Mouse (Mus musculus) adrenal gland, postnatal 10 days (tissue): ENCODE measurements around the gene Gtf2f1. TPM values are rescaled to one million over a fixed set of nuclear protein-coding genes. Genes with fewer than 3 reads are reported as not detected.

Source experiments
- DNase-seq: peaks from one replicate; pipeline ENCODE4 v3.0.0; 2021; ENCODE audit warnings: mixed read lengths
- total RNA-seq, 2 experiments: library from RNA; stranded (reverse); gene quantifications; 2 replicates each; pipeline ENCODE4 v1.2.3; 2021

Gene Gtf2f1
- total RNA-seq, 2 experiments from 2014 or later, result 43.0 to 44.8 TPM

DNA sequence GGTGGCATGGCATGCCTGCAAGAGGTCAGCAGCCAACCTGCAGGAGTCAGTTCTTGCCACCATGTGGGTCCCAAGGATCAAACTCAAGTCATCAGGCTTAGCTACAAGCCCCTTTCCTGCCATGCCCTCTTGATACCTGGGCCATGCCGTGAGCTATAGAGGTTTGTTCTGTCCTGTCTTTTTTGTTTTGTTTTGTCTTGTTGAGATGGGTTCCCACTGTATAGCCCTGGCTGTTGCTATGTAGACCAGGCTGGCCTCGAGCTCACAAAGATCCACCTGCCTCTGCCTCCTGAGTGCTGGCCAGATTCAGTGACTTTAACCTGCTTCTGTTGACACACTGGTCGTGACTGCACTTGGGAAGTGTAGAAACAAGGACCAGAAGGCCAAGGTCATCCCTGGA lies 35.7 kb downstream of the Gtf2f1 start:
- no peak for DNase-seq

DNA sequence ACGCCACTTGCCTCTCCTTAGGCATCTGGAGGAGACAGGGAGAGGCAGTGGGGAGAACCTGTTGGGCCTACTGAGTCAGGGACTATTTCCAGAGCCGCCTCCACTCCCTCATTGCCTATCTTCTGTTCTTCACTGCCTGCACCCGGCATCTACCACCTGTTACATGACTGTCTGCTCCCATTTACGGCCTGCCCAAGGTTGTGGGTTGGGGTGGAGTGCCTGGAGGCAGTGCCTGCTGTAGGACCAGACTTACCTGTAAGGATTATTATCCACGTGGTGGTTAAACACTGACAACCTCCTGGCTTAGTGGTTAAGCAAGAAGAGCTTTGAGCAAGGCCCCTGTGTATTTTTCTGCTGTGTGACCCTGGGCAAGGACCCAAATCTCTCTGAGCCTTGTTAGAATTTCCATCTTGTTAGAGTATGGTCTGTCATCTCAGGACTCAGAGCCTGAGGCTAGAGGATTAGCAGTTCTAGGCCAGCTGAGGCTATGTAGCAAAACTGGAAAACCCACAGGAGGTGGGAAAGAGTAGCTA lies 36.3 kb downstream of the Gtf2f1 start:
- no peak for DNase-seq

DNA sequence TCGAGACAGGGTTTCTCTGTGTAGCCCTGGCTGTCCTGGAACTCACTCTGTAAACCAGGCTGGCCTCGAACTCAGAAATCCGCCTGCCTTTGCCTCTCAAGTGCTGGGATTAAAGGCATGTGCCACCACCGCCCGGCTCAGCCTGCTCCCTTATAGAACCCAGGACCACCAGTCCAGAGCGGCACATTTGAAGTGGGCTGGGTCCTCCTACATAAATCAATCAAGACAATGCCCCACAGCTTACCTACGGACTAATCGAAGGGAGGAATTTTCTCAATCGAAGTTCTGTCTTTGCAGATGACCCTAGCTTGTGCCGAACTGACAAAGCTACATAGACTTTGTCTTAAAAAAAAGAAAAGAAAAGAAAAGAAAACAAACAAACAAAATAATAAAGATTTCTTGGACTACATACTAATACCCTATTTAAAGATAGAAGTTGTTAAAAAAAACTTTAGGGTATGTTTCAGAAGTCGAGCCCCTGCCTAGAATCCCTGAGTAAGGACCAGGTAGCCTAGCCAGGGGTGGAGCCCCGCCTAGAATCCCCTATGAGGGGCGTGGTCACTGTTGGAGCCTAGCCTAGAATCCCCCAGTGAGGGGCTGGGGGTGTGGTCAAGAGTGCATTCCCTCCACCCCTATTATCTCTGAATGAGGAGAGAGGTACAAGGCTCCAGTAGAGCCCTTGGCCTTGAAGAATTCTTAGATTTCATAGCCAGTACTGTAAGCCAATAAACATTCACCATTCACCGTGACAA lies 37.0 kb downstream of the Gtf2f1 start:
- no peak for DNase-seq

DNA sequence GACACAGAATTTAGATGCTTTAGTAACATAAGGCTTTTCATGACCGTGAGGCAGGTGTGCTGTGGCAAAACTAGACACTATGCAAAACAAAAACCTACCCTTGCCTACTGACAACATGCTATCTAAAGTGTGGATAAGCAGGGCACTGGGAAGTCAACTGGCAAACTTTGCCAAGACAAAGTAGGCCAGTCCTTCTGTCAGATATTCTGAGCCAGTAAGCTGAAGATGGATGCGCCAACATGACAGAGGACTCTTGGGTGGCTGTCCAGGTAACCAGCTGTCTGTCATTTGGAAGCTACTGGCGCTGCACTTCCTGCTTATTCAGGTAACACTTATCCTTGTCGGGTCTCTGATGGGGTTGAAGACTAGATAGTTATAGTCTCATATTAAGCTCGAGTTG lies 41.0 kb downstream of the Gtf2f1 start:
- DNase-seq, result no peak

DNA sequence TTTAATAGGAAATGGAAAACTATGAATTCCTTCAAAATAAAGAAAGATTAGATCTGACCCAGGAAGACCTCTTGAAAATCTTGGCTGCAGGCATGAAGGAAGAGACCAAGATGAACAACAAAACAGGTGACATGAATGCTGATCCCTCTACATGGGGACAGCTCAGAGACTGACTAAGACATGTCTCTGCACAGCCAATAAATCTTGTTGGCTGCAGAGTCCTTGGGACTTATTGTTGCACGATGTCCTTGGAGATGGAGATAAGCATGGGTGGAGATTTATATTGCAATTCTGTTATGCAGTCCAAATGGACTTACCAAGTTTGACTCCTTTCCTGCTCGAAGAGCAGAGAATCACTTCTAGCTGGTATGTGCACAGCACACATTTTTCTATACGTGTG lies 41.8 kb downstream of the Gtf2f1 start:
- no peak for DNase-seq

DNA sequence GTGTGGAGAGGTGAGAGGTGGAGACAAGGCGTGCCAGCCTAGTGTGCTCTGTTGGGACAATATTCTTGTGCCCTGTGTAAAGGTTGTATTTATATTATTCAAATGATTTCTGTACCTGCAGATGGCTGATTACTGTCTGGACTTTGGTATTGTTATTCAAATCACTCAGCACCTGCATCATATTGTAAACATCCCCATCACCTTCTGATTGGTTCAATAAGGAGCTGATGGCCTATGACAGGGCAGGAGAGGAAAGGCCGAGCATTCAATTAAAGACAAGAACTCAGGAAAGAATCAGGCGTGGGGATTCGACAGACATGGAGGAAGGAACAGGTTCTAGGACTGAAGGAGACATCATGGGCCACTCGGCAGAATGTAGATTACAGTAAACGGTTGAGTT lies 47.4 kb downstream of the Gtf2f1 start:
- DNase-seq, result no peak

DNA sequence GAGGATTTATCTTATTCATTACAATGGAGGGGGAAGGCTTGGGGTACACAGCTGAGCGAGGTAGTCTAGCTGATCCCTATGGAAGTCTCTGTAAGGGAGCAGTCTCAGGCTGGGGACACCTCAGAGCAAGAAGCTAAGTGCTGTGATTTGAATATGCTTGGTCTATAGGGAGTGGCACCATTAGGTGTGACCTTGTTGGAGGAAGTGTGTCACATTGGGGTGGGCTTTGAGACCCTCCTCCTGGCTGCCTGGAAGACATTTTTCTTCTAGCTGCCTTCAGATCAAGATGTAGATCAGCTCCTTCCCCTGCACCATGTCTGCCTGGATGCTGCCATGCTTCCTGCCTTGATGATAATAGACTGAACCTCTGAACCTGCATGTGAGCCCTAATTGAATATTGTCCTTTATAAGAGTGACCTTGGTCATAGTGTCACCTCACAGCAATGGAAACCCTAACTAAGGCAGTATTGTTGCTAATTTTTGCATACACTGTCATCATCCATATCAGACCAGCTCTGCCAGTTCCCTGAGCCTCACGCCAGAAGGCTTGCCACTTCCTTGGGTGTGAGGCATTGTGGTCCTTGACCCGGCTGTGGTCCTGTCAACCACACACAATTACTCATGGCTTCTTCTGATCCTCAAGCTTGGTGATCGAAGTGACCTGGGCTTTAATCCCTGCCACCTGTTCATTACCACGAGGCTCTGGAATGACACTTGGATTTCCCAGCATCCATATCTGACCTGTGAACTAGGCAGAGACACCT lies 48.3 kb downstream of the Gtf2f1 start:
- DNase-seq, result no peak

DNA sequence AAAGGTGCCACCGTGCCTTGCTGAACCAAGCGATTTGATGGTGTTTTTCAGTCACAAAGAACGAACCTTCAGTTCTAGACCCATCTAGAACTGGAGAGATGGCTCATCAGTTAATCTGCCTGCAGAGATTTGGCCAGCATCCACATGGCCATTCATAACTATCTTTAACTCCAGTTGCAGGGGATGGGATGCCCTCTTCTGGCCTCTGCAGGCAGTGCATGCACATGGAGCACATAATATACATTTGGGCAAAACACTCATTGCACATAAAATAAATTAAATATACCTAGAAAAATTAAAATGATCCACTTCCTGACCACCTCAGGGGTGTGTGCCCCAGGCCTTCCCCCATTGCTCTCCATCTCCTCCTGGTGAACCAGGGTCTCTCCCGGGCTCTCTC lies 49.2 kb downstream of the Gtf2f1 start:
- DNase-seq, result no peak

DNA sequence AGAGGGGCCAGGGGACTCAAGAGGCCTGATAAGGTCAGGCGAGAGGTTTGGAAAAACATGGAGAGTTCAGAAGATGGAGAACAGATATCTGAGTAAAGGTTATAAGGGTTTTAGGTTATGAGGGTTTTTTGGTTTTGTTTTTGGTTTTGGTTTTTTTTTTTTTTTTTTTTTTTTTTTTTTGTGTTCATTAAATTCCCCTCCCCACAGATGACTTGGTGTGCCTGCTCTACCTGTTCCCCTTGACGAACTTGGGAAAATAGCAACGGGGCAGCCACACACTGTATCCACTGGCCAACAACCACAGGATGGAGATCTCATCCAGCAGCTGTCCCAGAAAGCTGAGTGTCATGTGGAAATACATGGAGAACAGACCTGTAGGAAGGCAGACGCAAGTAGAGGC lies 52.4 kb downstream of the Gtf2f1 start:
- no peak for DNase-seq

DNA sequence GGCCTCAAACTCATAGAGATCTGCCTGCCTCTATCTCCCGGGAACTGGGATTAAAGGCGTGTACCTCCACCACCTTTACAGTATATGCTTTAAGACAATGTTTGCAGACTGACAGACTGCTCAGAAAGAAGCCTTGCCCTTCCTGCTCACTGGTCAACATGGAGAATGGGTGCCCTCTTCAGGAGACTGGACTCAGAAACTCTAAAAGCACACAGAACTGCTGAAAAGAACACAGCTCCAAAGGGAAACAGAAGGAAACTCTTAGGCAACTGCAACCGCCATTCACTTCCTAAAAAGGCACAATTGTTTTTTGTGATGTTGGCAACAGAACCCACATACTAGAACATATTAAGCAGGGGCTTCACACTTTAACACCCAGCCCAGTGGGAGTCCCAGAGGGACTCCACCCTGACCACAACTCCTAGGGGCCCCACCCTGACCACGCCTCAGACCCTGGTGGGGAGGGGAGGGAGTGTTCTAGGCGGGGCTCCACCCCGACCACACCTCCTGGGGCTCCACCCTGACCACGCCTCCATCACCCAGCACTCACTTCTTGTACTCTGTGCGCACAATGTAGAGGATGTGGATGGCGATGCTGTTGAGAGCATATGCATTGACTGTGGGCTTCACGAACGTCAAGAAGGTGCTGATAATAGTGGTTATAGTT lies 53.2 kb downstream of the Gtf2f1 start:
- no peak for DNase-seq

DNA sequence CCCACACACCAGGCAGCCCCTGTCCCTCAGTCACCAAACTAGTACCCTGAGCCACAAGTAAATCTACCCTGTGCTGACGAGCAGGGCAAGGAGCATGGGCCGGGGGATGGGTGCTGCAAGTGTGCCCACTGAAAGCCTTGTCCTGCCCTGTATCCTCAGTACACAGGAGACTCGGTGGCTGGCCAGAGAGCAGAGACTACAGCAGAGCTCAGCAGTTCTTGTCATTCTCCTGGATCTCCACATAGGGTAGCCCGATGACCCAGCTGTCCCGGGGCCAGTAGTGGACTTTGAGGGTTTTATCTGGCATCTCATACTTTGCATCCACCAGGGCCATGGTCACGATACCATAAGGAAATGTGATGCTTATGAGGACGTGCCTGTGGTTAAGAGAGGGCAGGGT lies 56.2 kb downstream of the Gtf2f1 start:
- no peak for DNase-seq

Other genes with a start within 250 kb of the Gtf2f1 start
- 10 to 100 TPM; 27.6 to 34.5 TPM for gene Dus3l, start 246.5 kb downstream of the Gtf2f1 start, total RNA-seq
- under 1 TPM; 0.27 to 0.42 TPM for gene Prr22, start 241.0 kb downstream of the Gtf2f1 start, total RNA-seq
- gene Rfx2, start 180.3 kb downstream of the Gtf2f1 start, total RNA-seq, result 1 to 10 TPM; 5.5 to 5.7 TPM
- under 1 TPM in 1 of 2 experiments, not detected in 1; 0.12 TPM for gene Acsbg2, start 136.8 kb downstream of the Gtf2f1 start, total RNA-seq
- gene 1700061G19Rik, start 135.8 kb downstream of the Gtf2f1 start, total RNA-seq, result 1 to 10 TPM; 1.2 to 2.6 TPM
- gene Mllt1, start 75.9 kb downstream of the Gtf2f1 start, total RNA-seq, result 10 to 100 TPM; 27.9 to 33.6 TPM
- not detected for gene Acer1, start 29.2 kb downstream of the Gtf2f1 start, total RNA-seq
- gene Clpp, start 21.0 kb downstream of the Gtf2f1 start, total RNA-seq, result 10 to 100 TPM; 95.9 TPM
- gene Alkbh7, start 13.9 kb downstream of the Gtf2f1 start, total RNA-seq, result 10 to 100 TPM; 63.6 to 68.9 TPM
- gene Pspn, start 11.3 kb downstream of the Gtf2f1 start, total RNA-seq, result under 1 TPM; 0.87 to 0.97 TPM
- gene Gm17949, start 181 bp upstream of the Gtf2f1 start, total RNA-seq, result under 1 TPM; 0.21 to 0.33 TPM
- 10 to 100 TPM; 90.4 to 99.1 TPM for gene Khsrp, start 20.2 kb upstream of the Gtf2f1 start, total RNA-seq
- not detected for gene Slc25a41, start 30.4 kb upstream of the Gtf2f1 start, total RNA-seq
- gene Crb3, start 47.8 kb upstream of the Gtf2f1 start, total RNA-seq, result 1 to 10 TPM; 2.0 to 3.9 TPM
- 100 to 1,000 TPM; 119 to 122 TPM for gene Slc25a23, start 48.6 kb upstream of the Gtf2f1 start, total RNA-seq
- gene Dennd1c, start 67.2 kb upstream of the Gtf2f1 start, total RNA-seq, result 1 to 10 TPM; 3.4 TPM
- gene Tubb4a, start 76.5 kb upstream of the Gtf2f1 start, total RNA-seq, result 10 to 100 TPM; 10.9 to 20.6 TPM
- under 1 TPM; 0.30 to 0.48 TPM for gene Tnfsf9, start 94.0 kb upstream of the Gtf2f1 start, total RNA-seq
- not detected for gene Cd70, start 138.5 kb upstream of the Gtf2f1 start, total RNA-seq
- under 1 TPM; 0.30 to 0.33 TPM for gene Tnfsf14, start 182.9 kb upstream of the Gtf2f1 start, total RNA-seq
- gene C3, start 216.8 kb upstream of the Gtf2f1 start, total RNA-seq, result 100 to 1,000 TPM; 426 to 804 TPM
- 10 to 100 TPM; 51.1 to 56.2 TPM for gene Gpr108, start 237.2 kb upstream of the Gtf2f1 start, total RNA-seq
- 10 to 100 TPM; 39.2 to 56.6 TPM for gene Trip10, start 238.2 kb upstream of the Gtf2f1 start, total RNA-seq